Mouse (Mus musculus): ENCODE results near the gene Tigit.
A peak's percentile ranks its signal among the peaks of the same experiment; 100 is the strongest.

Tigit gene

DNA sequence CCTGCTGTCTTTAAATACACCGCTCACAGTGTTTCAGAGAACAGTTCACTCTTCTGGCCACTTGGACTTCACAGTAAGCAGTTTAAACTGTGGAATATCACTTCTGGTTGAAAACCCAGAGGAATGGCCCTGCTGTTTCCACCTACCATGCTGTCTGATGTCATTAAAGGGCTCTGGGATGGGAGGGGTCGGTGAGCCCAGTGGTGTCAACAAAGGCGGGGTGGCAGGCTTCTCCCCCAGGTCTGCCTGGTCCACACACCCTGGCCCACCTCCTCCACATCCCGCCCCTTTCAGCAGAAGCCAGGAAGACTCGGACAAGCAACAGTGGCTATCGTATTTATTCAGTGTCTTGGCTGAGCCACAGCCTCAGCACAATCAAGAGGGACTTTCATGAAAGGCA lies 44.7 kb downstream of the Tigit start:
- DNase-seq (ENCODE audit: low read depth): no peak

DNA sequence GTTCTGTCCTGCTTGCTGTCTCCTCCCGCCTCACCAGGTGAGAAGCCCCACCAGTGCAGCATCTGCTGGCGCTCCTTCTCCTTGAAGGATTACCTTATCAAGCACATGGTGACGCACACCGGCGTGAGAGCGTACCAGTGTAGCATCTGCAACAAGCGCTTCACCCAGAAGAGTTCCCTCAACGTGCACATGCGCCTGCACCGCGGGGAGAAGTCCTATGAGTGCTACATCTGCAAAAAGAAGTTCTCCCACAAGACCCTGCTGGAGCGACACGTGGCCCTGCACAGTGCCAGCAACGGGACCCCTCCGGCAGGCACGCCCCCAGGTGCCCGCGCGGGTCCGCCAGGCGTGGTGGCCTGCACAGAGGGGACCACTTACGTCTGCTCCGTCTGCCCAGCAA lies 45.7 kb downstream of the Tigit start:
- DNase-seq (ENCODE audit: low read depth): no peak

DNA sequence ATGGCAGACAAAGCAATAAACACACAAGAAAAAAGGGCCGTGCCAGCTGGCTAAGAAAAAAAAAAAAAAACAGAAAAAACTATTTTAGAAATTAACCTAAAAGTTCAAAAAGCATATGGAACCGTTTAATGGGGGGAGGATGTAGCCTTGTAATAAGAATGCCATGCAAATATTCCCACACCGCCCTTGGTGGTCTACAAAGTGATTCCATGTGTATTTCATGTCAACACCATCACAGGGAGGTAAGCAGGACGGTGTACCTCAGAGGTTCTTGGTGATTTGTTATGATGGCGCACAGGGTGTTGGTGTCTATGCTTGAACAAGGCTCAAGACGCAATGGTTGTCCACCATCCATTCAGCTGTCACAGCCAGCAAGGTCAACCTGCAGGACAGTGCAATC lies 46.6 kb downstream of the Tigit start:
- peak; percentile 1 for DNase-seq (ENCODE audit: low read depth)

DNA sequence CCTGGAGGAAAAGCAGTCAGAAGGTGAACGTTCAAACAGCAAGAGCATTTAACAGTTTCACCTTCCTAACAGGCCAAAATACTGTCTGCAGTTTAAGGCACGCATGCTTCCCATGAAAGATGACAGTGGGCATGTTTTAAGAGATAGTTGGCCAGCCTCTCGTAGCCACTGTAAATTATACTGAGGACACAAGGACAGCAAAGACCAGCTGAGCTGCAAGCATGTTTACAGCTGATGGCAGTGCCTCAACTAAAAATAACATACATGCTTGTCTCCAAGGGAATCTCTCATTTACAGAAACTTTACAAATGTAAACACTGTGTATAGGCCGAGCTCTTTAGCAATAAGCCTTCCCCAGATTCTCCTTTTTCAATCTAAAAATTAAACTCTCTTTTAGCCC lies 47.6 kb downstream of the Tigit start:
- no peak for DNase-seq (ENCODE audit: low read depth)

DNA sequence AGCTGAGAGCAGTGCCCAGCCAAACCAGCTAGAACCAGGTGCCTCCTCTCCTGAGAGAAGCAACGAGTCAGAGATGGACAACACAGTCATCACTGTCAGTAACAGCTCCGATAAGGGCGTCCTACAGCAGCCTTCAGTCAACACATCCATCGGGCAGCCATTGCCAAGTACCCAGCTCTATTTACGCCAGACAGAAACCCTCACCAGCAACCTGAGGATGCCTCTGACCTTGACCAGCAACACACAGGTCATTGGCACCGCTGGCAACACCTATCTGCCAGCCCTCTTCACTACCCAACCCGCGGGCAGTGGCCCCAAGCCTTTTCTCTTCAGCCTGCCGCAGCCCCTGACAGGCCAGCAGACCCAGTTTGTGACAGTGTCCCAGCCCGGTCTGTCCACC lies 53.6 kb downstream of the Tigit start:
- DNase-seq (ENCODE audit: low read depth): no peak

DNA sequence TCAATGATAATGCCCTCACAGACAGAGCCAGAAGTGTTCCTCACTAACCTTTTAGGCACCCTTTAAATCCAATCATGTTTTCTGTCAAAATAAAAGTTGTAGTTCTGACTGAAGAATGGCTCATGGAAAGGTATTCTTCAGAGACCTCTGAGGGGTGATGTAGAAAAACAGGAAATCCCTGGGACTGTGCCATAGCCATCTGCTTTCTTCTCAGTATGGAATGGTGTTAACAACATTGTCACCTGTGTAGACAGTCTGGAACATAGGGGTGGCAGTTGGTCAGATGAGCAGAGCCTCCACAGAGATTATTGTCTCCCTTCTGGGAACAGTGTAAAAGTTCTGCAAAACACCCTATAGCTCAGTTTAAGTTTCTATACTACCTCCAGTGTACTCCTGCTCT lies 55.9 kb downstream of the Tigit start:
- DNase-seq (ENCODE audit: low read depth): no peak

DNA sequence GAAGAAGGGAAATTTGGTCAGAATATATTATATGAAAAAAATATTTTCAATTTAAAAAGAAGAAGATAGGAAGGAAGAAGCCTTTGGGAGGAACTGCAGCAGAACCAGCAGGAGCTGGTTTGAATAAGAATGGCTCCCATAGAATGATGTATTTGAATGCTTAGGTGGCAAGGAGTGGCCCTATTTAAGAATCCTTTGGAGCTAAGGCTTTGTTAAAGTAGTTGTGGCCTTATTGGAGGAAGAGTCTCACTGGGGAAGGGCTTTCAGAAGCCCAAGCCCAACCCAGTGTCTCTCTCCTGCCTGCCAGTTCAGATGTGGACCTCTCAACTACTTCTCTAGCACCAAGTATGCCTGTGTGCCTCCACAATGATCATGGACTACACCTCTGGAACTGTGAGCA lies 56.9 kb downstream of the Tigit start:
- no peak for DNase-seq (ENCODE audit: low read depth)

DNA sequence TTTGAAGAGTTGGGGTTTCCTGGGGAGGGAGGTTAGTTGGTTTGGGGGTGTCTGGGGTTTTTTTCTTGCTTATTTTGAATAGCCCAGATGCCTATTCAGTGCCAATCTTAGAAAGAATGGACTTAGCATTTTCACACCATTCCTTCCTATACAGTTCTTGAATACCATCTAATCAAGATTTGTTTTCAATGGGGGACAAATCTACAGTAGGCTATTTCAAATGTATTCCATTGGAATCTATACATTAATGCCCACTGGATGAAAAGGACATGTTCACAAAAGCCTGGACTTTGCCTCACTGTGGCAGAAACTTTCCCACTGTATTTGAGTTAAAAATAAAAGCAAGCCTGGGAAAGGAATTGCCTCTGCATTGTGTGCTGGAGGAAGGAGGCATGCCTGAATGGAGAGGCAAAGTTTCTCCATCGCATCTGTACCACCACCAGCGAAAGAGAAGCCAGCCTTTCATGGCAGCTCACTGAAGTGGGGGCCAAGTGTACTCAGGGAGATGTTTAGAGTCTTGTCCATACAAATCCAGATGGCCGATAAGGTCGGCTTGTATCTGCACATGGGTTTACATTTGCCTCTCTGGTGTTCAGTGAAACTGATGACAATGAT lies 59.4 kb downstream of the Tigit start:
- no peak for DNase-seq (ENCODE audit: low read depth)

DNA sequence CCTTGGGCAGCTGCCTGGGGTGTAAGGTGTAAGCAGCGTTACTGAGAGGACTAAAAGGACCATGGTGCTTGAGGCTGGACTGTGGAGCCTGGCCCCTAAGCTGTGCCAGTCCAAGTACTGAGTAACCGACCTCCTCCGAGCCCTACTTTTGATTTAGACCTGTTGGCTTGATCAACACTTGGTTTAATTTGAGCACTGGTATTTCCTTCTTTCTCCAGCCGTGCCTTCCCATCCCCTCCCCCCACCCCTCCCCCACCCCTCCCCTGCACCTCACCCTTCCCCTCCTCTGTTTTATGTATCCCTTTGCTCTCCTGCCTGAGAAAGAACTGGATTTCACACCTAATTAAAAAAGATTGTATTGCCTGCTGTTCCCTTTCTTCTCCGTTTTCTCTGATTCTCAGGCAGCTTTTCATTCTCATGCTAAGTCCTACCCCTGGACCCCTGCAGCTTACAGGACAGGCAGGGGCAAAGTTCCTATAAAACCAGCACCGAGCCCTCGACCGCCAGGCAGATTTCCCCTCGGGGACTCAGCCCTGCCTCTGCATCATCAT lies 60.3 kb downstream of the Tigit start:
- no peak for DNase-seq (ENCODE audit: low read depth)

DNA sequence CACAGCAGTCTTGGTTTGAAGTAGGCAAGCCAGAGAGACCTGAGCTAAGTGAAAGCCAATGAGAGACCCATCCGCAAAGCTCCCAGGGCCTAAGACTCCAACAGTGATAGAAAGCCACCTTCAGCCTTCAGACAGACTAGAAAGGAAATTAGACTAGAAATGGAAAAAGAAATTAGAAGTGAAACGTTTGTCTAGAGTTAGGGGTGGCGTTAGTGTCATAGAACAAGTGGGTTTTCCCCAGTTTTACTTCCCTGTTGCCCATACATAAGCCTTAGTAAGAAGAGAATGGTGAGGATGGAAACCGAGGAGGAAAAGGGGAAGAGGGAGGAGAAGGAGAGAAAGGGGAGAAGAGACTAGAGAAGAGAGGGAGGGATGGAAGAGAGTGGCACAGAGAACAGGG lies 61.4 kb downstream of the Tigit start:
- DNase-seq (ENCODE audit: low read depth): no peak

DNA sequence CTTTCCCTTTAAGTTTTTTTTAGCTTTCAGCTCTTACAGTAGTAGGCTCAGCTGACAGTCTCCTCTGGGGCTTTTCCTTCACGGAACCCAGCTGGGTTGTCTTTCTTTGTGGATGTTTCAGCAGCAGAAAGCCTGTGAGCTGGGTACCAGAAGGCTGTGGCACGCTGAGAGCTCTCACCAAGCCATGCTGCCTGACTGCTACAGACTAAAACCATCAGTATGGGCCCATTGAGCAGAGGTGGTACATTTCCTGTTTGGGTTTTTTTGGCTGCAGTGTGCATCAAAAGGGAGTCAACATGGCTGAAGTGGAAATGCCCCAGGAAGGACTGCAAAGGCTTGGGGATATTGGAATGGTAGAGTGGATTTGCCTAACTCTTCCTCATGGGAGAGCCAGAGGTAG lies 64.2 kb downstream of the Tigit start:
- no peak for DNase-seq (ENCODE audit: low read depth)
